Mouse (Mus musculus) kidney, adult 9 months (tissue): Measurements from ENCODE around the gene Mrps15.

ENCODE experiments used
- DNase-seq: peaks from one replicate; pipeline ENCODE4 v3.0.0; 2022

The Mrps15 gene

DNA sequence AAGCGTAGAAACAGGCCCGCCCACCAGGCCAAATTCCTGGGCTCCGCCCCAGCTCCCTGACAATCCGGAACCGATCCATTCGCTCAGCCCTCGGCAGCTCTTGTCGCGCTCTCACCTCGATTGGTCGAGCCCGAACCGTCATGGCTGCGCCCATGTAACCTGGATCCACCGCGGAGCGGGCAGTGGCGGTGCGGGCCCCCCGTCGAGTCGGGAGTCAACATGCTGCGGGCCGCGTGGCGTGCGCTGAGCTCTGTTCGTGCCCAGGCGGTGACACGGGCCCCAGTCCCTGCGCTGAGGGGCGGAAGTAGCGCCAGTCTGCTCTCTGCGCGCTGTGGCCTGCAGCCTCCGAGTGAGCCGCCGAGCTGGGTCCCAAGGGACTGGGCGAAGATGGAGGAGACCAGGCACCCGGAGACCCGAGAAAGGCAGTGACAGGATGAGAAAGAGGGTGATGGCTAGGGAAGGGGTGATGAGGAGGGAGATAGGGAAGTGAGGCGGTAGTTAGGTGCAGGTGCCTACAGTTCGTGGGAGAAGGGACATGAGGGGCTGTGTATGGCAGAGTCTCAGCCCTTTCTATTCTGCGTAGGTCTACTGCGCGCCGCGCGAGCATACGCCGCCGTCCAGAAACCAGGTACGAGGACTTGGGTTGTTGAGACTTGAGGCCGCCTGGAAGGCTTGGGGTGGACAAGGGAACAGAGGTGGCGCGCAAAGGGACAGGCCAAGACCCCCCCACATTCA is at the start of gene Mrps15:
Mrps15 (plus strand) TSS at position 75 of the 735 bp plus-strand sequence.
- DNase-seq, result peak; percentile 87

DNA sequence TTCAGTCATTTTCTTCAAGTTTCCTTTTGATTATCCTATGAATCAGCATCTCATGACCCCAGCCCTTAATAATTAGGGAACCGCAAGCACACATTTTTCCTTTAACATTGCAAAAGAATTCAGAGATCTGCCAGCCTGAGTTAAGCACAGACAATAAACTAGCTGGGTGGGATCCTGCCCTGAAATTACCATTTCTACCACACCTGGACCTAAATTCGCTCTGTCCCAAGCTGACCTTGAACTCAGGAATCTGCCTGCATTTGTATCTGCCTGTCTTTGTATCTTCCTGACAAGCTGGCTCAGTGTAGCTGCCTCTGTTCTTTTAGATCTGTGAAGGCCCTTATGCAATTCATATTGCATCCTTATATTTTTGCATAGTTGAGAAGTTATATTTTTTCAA is 48.9 kb upstream of the Mrps15 start:
- no peak for DNase-seq

DNA sequence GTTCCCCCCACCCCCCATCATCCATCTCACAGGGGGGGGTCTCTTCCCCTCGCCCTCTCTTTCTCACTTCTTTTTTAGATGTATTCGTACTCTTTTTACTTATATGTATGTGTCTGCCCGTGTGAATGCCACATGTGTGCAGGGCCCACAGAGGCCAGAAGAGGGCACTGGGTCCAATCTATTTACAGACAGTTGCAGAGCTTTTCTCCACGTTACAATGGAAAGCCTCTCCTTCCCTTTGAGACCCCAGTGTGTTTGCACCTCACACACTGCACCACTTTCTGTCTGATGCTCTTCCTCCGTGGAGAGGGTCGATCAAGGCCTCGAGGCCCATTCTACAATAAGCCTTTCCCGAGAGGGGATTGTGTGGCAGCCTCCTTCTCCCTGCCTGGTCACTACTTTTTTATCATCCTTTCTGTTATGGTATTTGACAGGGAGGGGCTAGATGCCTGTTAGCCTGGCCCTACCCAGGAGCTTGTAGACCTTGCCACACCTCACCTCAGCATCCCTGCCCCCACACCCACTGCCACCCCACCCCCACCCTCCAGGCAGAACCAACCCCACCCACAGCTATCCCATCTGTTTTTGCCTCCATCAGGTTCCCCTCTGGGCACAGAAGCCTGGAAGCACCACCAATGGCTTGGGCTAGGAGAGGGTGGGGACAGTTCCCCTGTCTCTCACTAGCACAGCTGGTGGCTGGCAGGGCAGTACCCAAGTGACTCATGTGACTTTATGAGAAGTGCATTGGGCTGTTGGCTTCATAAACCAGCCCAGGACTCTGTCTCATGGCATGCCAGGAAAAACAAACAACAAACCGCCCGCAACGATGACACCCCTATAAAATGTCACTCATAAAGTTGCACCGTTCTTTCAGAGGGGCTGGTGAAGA is 45.2 kb upstream of the Mrps15 start:
- DNase-seq, result no peak

DNA sequence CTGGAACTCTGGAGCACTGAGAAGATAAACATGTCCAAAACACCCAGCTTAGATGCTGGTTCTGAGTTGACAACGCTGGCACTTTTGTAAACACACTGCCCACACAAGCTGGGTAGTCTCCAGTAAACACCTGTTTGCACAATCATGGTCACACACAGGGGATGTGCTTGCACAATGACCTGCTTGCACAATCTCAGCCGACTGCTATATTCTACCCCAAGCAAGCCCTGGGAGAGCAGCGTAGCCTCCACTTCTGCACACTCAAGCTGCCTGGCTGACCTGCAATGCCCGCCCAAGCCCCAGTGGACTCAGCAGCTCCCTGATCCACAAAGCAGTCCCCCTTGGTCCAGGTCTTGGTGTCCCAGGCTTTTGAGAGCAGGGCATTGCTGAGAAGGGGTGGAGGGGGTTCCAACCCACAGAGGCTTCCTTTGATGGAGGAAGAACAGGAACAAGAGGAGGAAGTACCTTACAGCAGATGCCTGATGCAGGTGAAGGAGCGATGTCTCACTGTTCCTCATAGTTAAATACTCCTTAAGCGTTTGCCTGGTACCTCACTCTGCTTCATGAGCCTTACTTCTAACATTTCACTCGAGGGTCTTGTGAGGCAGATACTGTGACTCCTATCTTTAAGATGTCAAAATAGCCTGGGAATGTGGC is 28.9 kb upstream of the Mrps15 start:
- no peak for DNase-seq

DNA sequence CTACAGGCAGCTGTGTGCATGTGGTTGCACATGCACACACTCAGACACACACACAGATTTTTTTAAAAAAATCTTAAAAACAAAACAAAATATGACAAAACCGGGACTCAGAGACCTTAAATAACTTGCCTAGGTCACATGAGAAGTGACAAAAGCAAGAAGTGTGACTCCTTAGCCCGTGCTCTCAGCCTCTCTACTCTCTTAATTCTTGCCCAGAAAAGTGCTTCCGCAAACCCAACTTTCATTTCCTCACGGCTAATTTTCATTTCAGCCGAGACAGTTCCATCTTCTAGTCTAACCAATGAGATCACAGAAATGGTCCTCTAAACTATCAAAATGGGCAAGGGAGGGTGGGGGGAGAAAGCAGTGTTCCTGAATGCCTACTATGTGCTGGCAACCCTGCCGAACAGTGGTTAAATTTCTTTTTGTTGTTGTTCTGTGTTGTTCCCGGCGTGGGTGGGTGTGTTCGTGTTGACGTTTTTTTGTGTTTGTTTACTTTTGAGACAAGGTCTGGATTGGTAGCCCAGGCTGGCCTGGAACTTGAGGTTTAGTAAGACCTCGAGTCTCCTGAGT is 27.7 kb upstream of the Mrps15 start:
- DNase-seq, result peak; percentile 5

DNA sequence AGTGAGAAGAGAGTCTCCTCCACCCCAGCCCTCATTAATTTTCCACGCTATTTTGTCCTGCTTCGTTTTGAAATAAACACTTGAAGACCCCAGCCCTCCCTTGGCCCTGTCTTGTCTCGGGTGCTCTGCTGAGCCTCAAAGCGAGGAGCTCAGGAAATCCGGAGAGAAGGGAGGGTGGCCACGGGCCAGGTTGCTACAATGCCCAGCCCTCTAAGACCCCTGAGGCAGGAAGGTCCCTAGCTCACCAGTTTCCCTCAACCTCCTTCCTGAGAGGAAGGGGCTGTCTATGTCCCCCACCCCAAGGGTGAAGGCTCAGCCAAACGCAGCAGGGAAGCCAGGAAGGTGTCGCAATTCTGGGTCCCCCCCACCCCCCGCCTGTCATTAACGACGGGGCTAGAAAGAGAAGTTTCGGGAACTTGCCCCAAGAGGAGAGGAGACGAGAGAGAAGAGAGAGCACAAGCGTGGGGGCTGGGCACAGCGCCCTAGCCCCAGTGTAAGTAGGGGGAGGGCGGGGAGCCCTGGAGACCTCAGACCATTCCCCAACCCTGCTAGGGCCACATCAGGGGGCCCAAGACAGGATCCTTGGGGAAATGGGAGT is 22.3 kb upstream of the Mrps15 start, which contains the start of gene Csf3r:
Csf3r (plus strand) TSS at position 248 of the 598 bp plus-strand sequence.
- DNase-seq, result no peak

DNA sequence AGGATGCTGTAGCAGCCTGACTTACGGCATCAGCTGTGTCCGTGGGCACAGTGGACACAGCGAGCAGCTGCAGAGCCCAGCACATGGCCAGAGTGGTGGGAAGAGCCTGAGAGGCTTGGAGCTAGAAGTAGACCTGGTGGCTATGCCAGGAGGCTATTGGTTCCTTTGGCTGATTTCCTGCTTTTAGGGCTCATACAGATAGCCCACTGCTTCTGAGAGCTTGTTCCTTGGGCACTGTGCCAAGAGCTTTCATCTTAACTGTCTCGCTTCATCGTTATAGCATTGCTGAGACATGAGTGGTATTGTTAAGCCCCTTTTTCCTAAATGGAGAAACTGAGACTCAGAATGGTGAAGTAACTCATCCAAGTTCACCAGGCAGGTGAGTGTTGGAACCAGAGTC is 20.9 kb upstream of the Mrps15 start:
- no peak for DNase-seq

DNA sequence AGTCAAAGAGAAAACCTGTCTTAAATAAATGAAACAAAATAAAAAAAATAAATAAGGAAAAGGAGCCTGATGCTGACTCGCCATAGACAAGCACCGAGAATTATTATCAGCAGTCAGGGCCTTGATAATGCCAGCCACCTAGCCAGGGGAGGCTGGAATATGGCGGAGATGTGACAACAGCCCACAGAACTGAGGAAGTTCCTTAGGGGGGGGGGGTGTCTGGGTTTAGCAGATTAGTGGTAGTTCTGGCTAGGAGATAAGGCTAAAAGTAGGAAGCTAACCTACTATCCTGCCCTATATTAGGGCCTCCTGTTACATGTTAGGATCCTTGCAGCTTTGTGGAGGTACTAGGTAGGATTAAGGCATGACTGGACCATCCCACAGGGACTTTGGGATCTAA is 18.7 kb upstream of the Mrps15 start:
- DNase-seq, result no peak

DNA sequence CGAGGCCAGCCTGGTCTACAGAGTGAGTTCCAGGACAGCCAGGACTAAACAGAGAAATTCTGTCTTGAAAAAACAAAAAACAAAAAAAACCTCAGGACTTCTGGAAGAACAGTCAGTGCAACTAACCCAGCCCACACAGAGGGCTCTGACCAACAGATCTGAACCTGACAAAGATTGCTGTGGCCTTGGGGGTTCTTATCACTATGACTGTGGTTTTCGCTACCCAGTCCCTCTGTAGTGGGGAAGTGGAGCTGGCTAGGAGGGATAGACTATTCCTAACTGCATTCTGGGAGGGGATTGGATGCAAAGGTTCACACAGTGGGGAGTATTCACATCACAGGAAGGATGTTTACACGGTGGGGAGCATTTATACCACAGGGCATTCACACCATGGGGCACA is 17.7 kb upstream of the Mrps15 start:
- DNase-seq, result no peak

DNA sequence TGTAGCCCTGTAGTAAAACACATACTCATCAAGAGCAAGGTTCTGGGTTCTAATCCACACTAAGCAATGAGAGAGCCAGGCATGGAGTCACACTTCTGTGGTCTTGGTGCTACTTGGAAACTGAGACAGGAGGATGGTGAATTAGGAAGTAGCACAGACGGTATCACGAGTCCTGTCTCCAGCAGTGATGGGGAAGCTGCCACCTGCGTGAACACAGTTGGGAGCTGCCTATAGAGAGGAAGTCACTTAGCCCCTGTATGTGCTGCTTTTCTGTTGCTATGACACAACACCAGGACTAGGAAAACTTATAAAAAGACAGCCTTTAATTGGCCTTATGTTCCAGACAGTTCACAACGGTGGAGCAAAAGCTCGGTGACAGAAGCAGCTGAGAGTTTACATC is 16.0 kb upstream of the Mrps15 start:
- DNase-seq, result no peak

DNA sequence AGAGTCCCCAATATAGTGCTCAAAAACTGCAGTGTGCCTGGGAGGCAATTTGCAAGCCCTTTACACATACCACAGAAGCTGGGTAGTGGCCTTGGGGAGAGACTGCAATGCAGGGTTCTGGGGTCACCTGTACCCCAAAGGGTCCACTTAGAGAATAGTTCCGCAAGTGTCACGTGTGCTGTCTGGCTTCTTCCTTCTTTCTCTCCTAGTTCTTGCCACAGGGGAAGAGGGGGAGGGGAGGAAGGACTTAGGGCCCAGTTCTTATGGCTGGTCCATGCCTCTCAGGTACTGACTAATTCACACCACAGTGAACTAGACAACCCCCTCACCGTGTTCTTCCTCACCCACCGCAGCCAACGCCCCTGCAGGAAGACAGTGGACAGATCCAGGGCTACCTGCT is 11.3 kb upstream of the Mrps15 start:
- DNase-seq, result no peak

DNA sequence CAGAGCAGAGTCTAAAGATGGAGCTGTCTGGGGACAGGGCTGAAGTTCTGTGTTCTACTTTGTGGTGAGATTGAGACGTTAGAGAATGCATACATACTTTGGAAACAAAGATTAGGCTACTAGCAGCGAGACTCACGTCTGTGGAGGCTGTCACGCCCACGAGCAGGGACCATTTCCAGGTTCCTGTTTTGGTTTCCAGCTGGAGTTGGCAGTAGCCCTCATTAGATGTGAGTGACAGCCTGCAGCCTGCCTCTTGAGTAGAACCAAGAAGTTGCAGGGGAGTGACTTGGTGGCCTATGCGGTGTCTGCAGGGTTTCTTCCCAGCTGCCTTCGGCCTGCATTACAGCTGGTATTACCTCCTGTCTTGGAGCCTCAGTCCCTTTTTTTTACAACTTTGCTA is 4.9 kb downstream of the Mrps15 start:
- no peak for DNase-seq

DNA sequence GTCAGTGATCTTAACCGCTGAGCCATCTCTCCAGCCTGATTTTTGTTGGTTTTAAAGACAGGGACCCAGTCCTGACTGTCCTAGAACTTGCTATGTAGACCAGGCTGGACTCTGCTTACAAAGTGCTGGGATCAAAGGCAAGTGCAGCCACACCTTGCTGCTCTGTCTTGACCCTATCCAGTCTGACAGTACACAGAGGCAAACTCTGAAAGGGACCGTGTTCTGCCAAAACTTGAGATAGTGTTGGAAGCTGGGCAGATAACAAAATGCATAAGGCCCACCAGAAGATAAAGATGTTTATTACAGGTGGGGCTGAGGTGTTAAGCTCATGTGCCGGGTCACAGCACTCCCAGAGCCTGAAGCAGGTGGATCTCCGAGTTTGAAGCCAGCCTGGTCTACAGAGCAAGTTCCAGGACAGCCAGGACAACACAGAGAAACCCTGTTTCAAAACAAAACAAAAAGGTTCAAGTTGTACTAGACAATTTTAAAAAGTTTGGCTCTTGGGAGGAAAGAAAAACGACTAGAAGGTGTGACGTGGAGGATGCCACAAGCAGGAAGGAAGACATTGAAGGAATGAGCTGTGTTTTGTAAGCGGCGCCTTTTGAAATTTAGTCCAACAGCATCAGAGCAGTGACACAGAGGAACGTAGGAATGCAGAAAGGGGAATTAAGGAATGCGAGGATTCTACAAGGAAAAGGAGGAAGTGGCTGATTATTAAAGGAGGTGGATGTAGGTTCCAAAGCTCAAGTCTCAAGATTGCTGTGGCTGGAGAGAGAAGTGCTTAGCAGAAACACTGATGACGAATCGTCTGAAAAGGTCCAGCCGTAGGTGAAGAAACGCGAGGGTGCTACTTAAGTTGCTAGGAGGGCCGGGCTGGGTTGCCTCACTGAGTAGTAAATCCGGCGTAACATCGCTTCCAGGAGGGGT is 10.7 kb downstream of the Mrps15 start:
- DNase-seq, result no peak

DNA sequence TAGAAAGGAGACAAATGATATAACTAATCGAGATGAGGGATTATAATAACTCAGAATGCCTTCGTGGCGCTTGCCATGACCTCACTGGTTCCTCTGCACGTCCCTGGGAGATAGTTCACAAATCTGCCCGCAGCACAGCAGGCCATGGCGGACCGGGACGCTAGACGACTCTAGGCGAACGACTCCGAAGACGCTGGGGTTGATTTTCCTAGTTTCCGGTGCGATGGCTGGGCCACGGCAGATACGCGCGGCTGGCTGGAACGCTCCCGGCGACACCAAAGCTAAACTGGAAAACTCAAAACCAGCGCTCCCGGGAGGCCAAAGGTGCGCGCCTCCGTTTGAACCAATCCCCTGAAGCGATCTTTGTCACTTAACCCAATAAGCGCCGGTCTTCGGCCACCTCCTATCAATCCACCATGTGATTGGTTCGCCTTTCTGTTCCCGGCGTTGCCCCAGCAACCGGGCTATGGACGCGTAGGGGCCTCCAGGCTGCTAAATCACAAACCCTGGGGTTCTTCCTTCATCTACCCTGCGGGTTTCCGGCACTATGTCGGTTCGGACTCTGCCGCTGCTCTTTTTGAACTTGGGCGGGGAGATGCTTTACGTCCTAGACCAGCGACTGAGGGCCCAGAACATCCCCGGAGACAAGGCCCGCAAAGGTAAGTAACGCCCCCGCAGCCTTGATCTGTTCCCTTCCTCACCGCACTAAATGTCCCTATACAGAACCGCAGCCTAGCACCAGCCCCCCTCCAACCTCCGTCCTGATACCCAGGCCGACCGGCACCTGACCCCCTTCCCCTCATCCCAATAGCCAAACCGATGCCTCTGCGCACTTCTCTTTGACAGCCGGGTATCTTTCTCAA is 11.6 kb downstream of the Mrps15 start, which contains the start of gene Oscp1:
Oscp1 (plus strand) TSS at position 432 of the 863 bp plus-strand sequence.
- peak; percentile 95 for DNase-seq

DNA sequence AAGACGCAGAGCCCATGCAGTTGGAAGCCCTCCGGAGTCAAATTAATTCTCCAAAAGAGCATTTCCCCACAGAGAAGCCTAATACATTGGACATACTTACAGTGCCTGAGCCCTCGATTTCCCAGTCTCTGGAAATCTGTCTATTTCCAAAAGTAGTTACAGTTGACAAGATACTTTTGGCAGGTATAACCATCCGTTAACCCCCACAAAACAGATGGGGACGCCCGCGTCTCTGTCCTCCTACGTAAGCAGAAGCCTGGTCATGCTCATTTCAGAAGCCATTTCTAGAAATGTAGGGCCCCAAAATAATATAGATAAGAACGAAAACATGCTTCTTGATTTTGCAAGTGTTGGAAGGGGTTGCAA is 12.3 kb downstream of the Mrps15 start:
- no peak for DNase-seq

DNA sequence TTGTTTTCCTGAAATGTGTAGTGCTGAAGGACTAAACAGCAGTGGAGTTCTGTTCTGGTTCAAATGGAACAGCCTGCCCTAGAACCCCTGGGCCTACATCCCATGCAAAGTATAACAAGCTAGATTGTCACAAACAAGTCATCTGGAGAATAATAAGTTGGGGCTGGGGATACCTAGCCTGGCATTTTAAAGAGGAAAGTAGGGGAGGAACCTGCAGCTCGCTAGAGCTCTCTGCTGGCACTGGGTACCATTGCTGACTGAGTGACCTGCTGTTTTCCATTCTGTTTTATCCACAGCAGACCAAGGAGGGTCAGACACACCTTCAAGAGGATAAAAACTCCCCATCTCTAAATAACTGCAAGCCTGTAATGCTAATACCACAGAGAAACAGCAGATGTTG is 16.1 kb downstream of the Mrps15 start:
- DNase-seq, result no peak

DNA sequence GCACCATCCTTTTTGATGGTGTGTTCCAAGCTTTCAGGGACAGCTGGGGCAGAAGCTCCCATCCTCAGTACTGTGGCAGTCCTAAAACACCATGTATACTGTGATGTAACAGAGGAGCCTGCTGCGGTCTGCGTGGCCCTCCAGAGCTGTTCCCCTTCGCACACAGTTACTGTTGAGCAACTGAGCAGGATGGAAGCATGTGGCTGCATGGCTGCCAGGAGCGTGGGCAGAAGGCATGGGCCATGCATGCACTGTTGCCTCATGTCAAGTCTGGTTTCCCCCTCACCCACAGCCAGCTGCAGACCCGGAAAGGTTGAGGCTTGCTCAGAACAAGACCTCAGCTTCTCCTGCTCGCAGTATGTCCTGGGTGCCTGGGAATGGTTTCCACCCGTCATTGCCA is 18.5 kb downstream of the Mrps15 start:
- no peak for DNase-seq

DNA sequence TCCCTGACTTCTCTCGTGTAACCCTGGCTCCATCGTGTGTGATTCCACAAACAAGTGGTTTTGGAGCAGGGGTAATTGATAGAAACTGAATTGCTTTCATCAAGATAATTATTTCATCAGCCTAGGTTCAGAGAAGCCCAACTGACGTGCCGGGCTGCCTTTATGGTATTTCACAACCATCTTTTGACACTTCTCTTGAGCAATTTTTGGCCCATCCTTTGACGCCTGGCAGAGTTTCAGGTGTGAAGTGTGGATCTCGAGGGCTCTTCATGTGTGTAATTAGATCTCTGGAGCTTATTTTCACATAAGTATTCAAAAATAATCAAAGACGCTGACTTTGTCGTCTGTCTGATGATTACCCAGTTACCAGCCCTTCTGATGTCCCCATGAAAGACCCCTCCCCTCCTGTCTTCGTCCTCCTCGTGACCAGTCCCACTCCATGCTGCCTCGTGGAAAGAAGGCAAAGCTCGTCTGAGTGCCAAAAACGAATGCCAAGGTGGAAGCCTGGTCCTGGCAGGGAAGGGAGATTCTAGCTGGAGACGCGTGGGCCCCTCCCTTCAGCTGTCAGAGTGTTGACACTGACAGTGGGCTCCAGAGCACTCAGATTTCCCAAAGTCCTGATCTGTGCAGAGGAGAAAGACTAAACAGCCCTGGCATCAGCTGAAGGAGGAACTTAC is 20.8 kb downstream of the Mrps15 start:
- DNase-seq, result no peak

DNA sequence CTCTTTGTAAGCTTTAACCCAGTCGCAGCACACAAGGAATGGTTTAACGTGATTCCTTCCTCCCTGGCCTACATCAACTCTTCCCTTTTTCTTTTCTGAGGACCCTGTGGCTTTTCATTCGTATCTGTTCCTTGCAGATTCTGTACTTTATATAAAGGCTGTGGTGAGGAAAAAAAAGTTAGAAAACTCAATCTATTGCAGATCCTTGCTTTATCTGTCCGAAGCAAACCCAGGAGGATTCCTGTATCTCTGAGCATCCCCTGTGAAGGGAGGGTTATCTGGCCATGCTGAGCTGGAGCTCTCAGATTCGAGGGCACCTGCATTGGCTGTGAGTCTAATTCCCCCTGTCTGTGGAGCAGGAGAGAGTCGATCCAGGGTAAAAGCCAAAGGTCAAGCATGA is 22.1 kb downstream of the Mrps15 start:
- DNase-seq, result no peak

DNA sequence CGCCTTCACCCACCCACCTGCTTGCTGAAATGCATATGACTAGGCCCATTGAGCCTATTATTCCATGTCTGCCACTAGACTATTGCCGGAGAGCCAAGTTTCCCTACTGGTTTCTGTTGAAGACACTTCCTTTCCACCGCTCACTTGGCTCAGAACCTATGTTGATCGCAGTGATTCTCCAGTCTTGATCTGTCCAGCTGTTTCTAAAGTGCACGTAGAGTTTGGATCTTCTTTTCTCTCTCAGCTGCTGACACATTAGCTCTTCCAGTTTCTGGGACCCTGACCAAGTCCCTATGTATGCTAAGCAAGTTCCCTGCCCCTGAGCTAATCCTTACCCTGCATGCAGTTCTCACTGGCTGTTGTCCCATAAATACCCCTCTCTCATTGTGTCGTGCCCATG is 31.1 kb downstream of the Mrps15 start:
- DNase-seq, result no peak
